Mouse (Mus musculus): Measurements from ENCODE around the gene Bcl7c. TPM values are rescaled to one million over a fixed set of nuclear protein-coding genes. Genes with fewer than 3 reads are reported as not detected.
"Not testable (repeated sequence)": the region's sequence is repeated elsewhere in the genome, so short reads cannot be mapped to it uniquely, and the experiment has no call there.

Gene Bcl7c
- polyA plus RNA-seq, 1 experiment from 2014 or later: 52.2 TPM

DNA sequence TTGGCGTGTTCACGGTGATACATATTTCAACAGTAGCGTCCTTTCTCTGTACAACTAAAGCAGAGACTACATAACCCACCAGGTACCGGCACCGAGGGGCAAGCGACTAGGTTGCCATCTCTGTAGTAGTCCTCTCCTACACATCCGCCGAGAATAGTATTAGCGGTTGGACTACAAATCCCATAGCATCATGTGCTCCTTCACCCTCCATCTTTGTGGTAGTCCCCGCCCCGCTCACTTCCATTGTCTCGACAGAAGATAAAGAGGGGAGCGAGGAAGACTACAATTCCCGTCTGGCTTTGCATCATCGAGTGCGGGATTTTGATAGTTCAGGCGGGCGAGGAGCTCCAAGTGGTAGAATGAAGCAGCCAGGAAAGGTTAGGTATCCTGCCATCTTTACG lies 36.5 kb upstream of the Bcl7c start:
- peak overlapping the region; percentile 91 for H3K4me2 ChIP-seq (replicated peaks)
- H3K9me3 ChIP-seq: no peaks in the 10 kb centered on the region
- ATAC-seq: peak; percentile 91
- H3K4me1 ChIP-seq (replicated peaks): peaks cover 27% of the 10 kb centered on the region
- H3K4me3 ChIP-seq (replicated peaks): peak overlapping the region; percentile 98
- H3K27ac ChIP-seq: peak overlapping the region; percentile 91
- peaks cover 25% of the 10 kb centered on the region for H3K36me3 ChIP-seq
- peak overlapping the region; percentile 97 for H3K9ac ChIP-seq (replicated peaks)
- WGBS: under 1% methylated on average over 19 of the region's 19 CpGs
- H3K27me3 ChIP-seq: no peaks in the 10 kb centered on the region

DNA sequence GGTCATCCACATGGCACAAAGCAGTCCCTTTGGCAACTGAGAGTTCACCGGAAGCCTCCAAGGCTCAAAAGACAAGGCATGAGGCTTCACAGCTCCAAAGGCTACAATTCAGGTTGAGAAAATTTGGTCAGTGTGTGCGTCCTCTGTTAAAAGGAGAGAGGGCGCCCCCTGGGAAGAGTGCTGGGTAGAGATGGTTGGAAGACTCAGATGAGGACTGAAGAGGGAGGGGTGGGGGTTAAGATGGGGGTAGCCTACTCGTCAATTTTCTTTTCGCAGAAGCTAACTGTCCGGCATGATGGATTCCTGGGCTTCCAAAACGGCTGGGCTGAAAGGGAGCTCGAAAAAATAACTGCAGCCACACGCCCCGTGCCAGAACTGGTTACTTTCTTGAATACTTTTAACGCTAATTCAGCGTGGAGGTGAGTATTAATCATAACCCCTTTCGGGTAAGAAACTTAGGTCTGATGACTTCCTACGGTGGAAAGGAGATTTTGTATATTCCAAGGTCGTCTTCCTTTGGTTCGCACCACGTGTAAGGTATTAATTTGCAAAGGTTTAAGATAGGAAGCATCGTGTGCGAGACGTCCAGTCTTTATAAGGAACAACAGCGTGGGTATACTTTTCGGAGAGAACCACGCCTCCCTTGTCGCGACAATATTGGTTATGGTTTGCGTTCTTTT lies 35.8 kb upstream of the Bcl7c start, which contains the start of gene Fbxl19:
TSS of gene Fbxl19 (plus strand) at position 178 of the 680 bp plus-strand sequence.
- no peak for ATAC-seq

DNA sequence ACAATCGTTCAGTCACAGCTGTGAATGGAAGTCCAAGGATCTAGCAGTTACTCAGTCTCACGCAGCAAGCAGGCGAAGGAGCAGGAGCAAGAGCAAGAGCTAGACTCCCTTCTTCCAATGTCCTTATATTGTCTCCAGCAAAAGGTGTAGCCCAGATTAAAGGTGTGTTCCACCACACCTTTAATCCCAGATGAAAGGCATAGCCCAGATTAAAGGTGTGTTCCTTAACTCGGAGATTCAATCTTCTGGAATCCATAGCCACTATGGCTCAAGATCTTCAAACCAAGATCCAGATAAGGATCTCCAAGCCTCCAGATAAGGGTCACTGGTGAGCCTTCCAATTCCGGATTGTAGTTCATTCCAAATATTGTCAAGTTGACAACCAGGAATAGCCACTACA lies 23.3 kb upstream of the Bcl7c start, which contains the start of gene Ctf2:
TSS of gene Ctf2 (minus strand) at position 101 of the 400 bp plus-strand sequence.
- H3K9me3 ChIP-seq; H3K9ac ChIP-seq (replicated peaks); H3K27ac ChIP-seq; H3K4me1 ChIP-seq (replicated peaks); H3K4me3 ChIP-seq (replicated peaks); H3K36me3 ChIP-seq; H3K4me2 ChIP-seq (replicated peaks); ATAC-seq; H3K27me3 ChIP-seq: not testable (repeated sequence)
- WGBS: 100% methylated on average over 1 of the region's 5 CpGs

More for the DNA sequence above, 35.8 kb upstream of the Bcl7c start, which contains the start of gene Fbxl19:
- Histone ChIP-seq H3K4me3 (replicated peaks) (peak within 1 kb of the TSS; percentile 98), H3K4me1 (replicated peaks) (peaks cover 27% of the 10 kb centered on the region), H3K27me3 (no peaks in the 10 kb centered on the region), H3K9ac (replicated peaks) (peak within 1 kb of the TSS; percentile 97), H3K36me3 (peaks cover 18% of the 10 kb centered on the region), H3K27ac (peak within 1 kb of the TSS; percentile 91), H3K4me2 (replicated peaks) (peak within 1 kb of the TSS; percentile 91), H3K9me3 (no peaks in the 10 kb centered on the region)
- WGBS: under 1% methylated on average over 26 of the region's 26 CpGs

DNA sequence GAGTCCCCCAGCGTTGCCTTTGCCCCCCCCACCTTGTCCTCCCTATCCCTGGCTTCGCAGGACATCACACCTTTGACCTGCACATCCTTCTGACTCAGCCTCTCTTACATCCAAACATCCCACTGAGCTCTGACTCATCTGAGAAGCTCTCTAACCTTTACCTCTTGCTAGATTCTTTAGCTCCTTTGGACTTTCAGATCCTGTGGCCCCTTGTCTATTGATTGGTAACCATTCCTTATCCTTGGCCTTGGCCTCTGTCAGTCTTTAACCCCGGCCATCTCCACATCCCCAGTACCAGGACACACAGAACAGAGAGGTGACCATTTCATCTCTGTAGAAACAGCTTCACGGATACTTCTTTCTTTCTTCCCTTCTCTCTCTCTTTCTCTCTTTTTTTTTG lies 21.4 kb upstream of the Bcl7c start:
- Histone ChIP-seq H3K9ac (replicated peaks) (no peak overlapping the region), H3K9me3 (no peaks in the 10 kb centered on the region), H3K36me3 (no peaks in the 10 kb centered on the region), H3K4me3 (replicated peaks) (no peak overlapping the region), H3K27me3 (no peaks in the 10 kb centered on the region), H3K27ac (no peak overlapping the region), H3K4me1 (replicated peaks) (no peaks in the 10 kb centered on the region), H3K4me2 (replicated peaks) (no peak overlapping the region)
- no peak for ATAC-seq
- WGBS: 78% methylated on average over 4 of the region's 4 CpGs

DNA sequence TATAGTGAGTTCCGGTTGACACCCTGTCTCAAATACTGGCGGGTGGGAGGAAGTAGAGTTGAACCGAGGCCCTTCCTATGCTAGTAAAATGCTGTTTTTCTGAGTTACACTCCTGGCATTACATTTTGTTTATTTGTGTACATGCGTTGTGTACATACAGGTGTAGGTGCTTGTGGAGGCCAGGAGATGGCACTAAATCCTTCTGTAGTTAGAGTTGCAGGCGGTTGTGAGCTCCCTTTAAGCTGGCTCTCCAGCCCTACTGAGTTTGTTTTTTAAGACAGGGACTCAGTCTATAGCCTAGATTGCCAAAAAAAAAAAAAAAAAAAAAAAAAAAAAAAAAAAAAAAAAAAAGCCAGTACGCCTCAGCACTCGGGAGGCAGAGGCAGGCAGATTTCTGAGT lies 19.2 kb upstream of the Bcl7c start:
- H3K4me2 ChIP-seq (replicated peaks): no peak overlapping the region
- no peaks in the 10 kb centered on the region for H3K4me1 ChIP-seq (replicated peaks)
- no peak overlapping the region for H3K27ac ChIP-seq
- no peaks in the 10 kb centered on the region for H3K9me3 ChIP-seq
- no peak overlapping the region for H3K4me3 ChIP-seq (replicated peaks)
- 89% methylated on average over 7 of the region's 7 CpGs for WGBS
- no peaks in the 10 kb centered on the region for H3K36me3 ChIP-seq
- no peak for ATAC-seq
- H3K27me3 ChIP-seq: no peaks in the 10 kb centered on the region
- H3K9ac ChIP-seq (replicated peaks): no peak overlapping the region

DNA sequence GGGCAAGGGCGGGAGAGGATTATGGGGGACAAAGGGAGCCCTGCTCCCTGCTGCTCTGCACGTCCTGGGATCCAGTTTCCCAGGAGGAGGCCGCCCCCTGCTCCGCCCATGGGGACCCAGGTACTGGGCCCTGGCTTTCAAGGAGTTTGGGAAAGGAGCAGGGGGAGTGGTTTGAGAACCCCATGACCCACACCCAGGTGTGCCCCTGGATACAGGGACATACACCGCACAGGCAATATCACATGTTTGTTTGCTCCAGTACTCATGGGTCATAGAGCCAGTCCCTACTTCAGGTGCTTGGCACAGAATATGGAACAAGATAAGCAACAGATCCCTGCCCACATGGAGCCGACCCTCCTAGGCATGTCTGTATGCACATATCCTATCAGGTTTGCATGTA lies 17.2 kb upstream of the Bcl7c start:
- H3K4me2 ChIP-seq (replicated peaks): no peak overlapping the region
- H3K9ac ChIP-seq (replicated peaks): no peak overlapping the region
- no peaks in the 10 kb centered on the region for H3K36me3 ChIP-seq
- 39% methylated on average over 6 of the region's 6 CpGs for WGBS
- no peaks in the 10 kb centered on the region for H3K4me1 ChIP-seq (replicated peaks)
- H3K27ac ChIP-seq: no peak overlapping the region
- no peaks in the 10 kb centered on the region for H3K9me3 ChIP-seq
- H3K4me3 ChIP-seq (replicated peaks): no peak overlapping the region
- no peak for ATAC-seq
- H3K27me3 ChIP-seq: no peaks in the 10 kb centered on the region

DNA sequence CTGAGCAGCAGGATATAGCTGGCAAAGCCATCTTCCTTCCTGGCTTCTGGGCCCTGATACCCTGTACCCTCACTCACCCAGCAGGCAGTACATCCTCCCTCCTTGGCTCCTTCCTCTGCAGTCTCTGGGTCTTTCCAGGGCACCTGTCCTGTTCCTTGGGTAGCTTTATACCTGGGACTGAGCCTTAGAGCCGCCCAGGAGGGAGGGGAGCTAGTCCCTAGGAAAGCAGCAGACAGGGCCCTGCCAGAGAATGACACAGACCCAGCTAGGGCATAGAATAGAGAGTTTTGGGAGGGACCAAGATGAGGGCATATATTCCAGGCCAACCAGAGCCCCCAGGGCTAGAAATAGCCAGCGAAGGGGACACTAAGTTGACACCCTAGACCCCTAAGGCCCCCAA lies 16.8 kb upstream of the Bcl7c start:
- no peak for ATAC-seq
- Histone ChIP-seq H3K27ac (no peak overlapping the region), H3K4me3 (replicated peaks) (no peak overlapping the region), H3K4me2 (replicated peaks) (no peak overlapping the region), H3K27me3 (no peaks in the 10 kb centered on the region), H3K4me1 (replicated peaks) (no peaks in the 10 kb centered on the region), H3K9ac (replicated peaks) (no peak overlapping the region), H3K36me3 (no peaks in the 10 kb centered on the region), H3K9me3 (no peaks in the 10 kb centered on the region)
- WGBS: 35% methylated on average over 2 of the region's 2 CpGs

DNA sequence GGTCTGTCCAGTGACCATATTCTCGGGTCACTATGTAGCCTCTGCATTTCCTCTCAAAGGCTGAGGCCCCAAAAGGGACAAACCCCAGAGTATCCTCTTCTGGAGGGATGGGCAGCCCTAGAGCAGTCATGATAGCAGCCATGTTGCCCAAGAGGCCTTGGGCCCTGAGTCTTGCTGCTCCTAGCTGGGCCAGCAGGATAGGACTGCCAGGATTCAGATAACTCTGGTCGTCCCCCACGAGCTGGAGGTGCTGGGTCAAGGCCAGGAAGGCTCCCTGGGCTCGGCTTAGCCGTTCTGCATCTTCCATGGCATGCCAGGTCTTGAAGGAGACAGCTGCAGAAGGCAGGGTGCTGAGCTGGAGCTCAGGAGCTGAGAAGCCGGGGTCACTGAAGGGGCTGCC lies 10.5 kb upstream of the Bcl7c start:
- ATAC-seq: no peak
- Histone ChIP-seq H3K27ac (no peak overlapping the region), H3K4me2 (replicated peaks) (no peak overlapping the region), H3K36me3 (no peaks in the 10 kb centered on the region), H3K27me3 (peaks cover 3% of the 10 kb centered on the region; the same call in 1 of the 2 replicates), H3K4me3 (replicated peaks) (no peak overlapping the region), H3K4me1 (replicated peaks) (peaks cover 11% of the 10 kb centered on the region), H3K9ac (replicated peaks) (no peak overlapping the region), H3K9me3 (no peaks in the 10 kb centered on the region)
- 91% methylated on average over 6 of the region's 6 CpGs for WGBS

DNA sequence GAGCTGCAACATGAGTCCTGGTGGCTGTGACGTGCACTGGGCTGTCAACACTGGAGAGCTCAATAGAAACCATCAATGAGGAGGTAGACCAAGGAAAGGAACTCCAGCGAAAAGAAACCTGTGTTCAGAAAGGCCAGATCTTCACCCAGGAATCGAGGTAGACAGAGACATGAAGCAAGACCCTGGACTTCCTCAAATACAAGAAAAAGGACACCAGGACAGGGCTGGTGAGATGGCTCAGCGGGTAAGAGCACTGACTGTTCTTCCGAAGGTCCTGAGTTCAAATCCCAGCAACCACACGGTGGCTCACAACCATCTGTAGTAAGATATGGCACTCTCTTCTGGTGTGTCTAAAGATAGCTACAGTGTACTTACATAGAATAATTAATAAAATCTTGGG lies 9.6 kb upstream of the Bcl7c start:
- ATAC-seq: no peak
- no peak overlapping the region for H3K9ac ChIP-seq (replicated peaks)
- H3K4me1 ChIP-seq (replicated peaks): peaks cover 16% of the 10 kb centered on the region
- no peaks in the 10 kb centered on the region for H3K36me3 ChIP-seq
- no peak overlapping the region for H3K4me2 ChIP-seq (replicated peaks)
- WGBS: 85% methylated on average over 6 of the region's 6 CpGs
- peaks cover 3% of the 10 kb centered on the region; the same call in 1 of the 2 replicates for H3K27me3 ChIP-seq
- H3K9me3 ChIP-seq: no peaks in the 10 kb centered on the region
- H3K4me3 ChIP-seq (replicated peaks): no peak overlapping the region
- no peak overlapping the region for H3K27ac ChIP-seq

DNA sequence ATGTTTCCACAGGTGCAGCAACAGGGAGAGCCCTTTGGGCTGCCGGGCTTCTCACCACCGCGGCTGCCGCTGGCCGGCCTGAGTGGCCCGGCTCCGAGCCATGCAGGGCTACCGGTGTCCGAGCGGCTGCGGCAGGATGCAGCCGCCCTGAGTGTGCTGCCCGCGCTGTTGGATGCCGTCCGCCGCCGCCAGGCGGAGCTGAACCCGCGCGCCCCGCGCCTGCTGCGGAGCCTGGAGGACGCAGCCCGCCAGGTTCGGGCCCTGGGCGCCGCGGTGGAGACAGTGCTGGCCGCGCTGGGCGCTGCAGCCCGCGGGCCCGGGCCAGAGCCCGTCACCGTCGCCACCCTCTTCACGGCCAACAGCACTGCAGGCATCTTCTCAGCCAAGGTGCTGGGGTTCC lies 8.3 kb upstream of the Bcl7c start:
- H3K9me3 ChIP-seq: no peaks in the 10 kb centered on the region
- no peak overlapping the region for H3K27ac ChIP-seq
- H3K27me3 ChIP-seq: peaks cover 3% of the 10 kb centered on the region; the same call in 1 of the 2 replicates
- peaks cover 28% of the 10 kb centered on the region for H3K4me1 ChIP-seq (replicated peaks)
- ATAC-seq: peak; percentile 65
- peak overlapping the region; percentile 62 for H3K9ac ChIP-seq (replicated peaks)
- no peaks in the 10 kb centered on the region for H3K36me3 ChIP-seq
- H3K4me2 ChIP-seq (replicated peaks): peak overlapping the region; percentile 55
- 1% methylated on average over 34 of the region's 41 CpGs for WGBS
- H3K4me3 ChIP-seq (replicated peaks): peak overlapping the region; percentile 33

DNA sequence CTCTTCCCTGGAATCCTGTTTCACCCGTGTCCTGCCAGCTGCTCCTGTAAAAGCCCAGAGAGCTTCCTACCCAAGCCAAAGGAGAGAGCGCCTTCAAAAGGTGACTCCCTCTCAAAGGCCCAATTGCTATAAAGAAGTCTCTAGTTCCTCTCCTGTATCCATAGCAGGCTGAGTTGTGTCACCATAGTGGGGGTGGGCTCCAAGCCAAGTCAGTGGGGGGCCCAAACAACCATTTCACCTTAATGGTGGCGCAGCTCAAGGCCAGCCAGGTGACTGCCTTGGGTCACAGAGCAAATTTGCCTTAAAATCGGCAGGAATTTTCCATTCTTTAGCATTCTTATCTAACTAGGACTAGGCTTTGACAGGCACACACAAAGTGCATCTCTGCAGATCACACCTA lies 6.1 kb upstream of the Bcl7c start:
- peaks cover 28% of the 10 kb centered on the region for H3K4me1 ChIP-seq (replicated peaks)
- H3K27me3 ChIP-seq: peaks cover 3% of the 10 kb centered on the region; the same call in 1 of the 2 replicates
- WGBS: 92% methylated on average over 4 of the region's 4 CpGs
- ATAC-seq: no peak
- no peak overlapping the region for H3K9ac ChIP-seq (replicated peaks)
- H3K9me3 ChIP-seq: no peaks in the 10 kb centered on the region
- H3K27ac ChIP-seq: no peak overlapping the region
- H3K36me3 ChIP-seq: no peaks in the 10 kb centered on the region
- no peak overlapping the region for H3K4me2 ChIP-seq (replicated peaks)
- H3K4me3 ChIP-seq (replicated peaks): no peak overlapping the region

DNA sequence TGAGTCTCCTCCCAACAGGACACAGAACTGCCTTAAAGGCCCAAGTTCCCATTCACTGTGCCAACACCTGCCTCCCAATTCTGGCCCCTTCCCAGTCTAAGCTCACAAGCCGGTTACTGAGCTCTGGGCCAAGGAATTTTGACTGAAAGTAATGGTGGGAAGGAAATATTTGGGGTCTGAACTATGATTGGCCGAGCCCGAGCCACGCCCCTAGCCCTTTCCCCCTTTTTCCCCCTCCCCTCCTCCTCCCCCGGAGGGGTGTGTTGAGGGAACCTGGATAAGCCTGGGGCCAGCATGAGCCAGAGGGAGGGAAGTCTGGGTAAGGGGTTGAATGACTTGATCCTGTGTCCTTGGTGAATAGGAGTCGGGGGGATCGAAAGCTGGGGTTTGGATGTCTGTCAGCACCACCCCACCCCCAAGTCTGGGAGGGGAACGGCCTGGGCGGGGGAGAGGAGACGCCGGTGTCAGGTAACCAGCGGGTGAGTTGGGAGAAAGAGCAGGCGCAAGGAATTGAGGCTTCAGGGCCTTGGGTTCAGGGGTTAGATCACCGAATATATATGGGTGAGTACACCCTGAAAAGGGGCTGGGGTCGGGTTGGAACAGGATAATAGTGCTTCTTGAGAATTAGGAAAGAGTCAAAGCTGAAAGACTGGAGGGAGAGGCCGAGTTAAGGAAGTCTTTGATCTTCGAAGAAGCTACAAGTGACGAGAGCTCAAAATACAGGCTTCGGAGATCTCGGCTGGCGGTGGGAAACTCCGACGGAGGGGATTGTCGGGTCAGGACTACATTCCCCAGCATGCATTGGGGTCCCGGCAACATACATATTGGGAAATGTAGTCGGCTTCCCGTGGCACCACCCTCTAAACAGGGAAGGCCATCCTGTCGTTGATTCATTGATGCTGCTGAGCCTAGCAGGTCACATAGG lies 4.0 kb upstream of the Bcl7c start, which contains the start of gene Ctf1:
TSS of gene Ctf1 (plus strand) at position 276 of the 925 bp plus-strand sequence.
- H3K4me1 ChIP-seq (replicated peaks): peaks cover 38% of the 10 kb centered on the region
- 1% methylated on average over 28 of the region's 28 CpGs for WGBS
- no peaks in the 10 kb centered on the region for H3K9me3 ChIP-seq
- H3K27me3 ChIP-seq: peaks cover 3% of the 10 kb centered on the region; the same call in 1 of the 2 replicates
- peak within 1 kb of the TSS; percentile 55 for H3K4me2 ChIP-seq (replicated peaks)
- H3K4me3 ChIP-seq (replicated peaks): peak within 1 kb of the TSS; percentile 35
- peak within 1 kb of the TSS; percentile 78 for H3K27ac ChIP-seq
- no peaks in the 10 kb centered on the region for H3K36me3 ChIP-seq
- peak; percentile 64 for ATAC-seq
- H3K9ac ChIP-seq (replicated peaks): no peak within 1 kb of the TSS

Data from midbrain, embryonic 13.5 days (tissue).